Mouse (Mus musculus) megakaryocyte, embryonic 14.5 days (primary cell): ENCODE results near the gene Nipa2. TPM values are rescaled to one million over a fixed set of nuclear protein-coding genes. Genes with fewer than 3 reads are reported as not detected.

Source experiments
- H3K27me3 ChIP-seq: replicated peaks from 2 replicates; pipeline ENCODE3; 2012; ENCODE audit warnings: inconsistent platforms
- H3K36me3 ChIP-seq: replicated peaks from 2 replicates; pipeline ENCODE3; 2012; ENCODE audit warnings: low read length, inconsistent platforms, mixed read lengths
- H3K4me1 ChIP-seq: 2 replicates; pipeline ENCODE4 v1.6.1; 2012; ENCODE audit warnings: inconsistent platforms
- H3K4me3 ChIP-seq: replicated peaks from 2 replicates; pipeline ENCODE3; 2012; ENCODE audit warnings: moderate library complexity, mild to moderate bottlenecking, inconsistent platforms
- H3K9me3 ChIP-seq: 2 replicates; pipeline ENCODE4 v1.6.1; 2012; ENCODE audit warnings: inconsistent platforms
- FLI1 ChIP-seq: IDR thresholded peaks from 2 replicates; pipeline ENCODE4 v1.6.1; 2012; ENCODE audit warnings: low read length, inconsistent platforms, mixed read lengths
- GATA1 ChIP-seq: IDR thresholded peaks from 3 replicates; pipeline ENCODE4 v1.6.1; 2012; ENCODE audit warnings: mixed read lengths, low read length, inconsistent platforms, borderline replicate concordance
- polyA plus RNA-seq: library from polyadenylated mRNA; stranded (reverse); fragments of >175 nt; gene quantifications from 2 replicates; pipeline ENCODE4 v1.2.3, GENCODE M21; 2012; ENCODE audit warnings: low replicate concordance; ENCODE audit not compliant: insufficient read depth

Nipa2 gene
- polyA plus RNA-seq = 1.4 and 3.8 TPM in 2 replicates

DNA sequence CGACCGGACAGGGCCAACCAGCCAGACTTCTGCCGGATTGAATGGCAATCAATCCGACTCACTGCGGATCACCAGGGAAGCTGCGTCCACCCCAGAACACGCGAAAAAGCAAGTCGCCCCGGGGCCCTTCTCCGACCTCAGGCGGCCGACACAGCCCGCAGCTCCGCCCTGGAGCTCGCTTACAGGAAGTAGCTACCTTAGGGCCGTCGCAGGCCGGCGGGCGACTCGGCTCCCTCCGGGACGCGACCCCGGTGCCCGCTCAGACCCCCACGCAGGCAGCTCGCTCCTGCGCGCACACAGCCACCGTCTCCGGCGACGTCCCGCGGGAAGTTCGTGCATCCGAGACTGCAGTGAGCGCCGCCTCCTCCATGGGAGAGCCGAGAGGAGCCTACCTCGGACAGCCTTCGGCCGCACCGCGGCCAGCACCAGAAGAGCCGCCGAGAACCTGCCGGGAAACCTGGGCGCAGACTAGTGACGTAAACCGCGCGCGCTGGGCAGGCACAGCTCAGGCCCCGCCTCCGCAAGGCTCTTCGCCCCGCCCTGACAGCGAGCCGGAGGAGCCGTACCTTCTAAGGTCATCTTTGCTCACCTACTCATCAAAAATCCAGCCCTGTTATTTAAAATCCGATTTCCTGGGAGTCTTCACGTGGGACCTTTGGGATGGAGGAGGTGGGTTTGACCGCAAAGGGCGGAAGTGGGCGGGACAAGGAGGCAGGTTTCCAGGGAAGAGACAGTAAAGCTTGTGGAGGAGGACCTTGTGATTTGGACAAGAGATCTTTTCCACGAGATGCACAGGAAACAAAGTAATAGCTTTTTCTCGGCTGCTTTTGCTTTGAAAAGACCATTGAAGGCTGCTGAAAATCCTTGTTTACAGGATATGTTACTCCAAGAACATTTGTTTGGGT, at the start of gene Nipa2:
Nipa2 (minus strand) TSS at position 473 of the 905 bp plus-strand sequence.
- no peaks in the 10 kb centered on the region for H3K27me3 ChIP-seq
- H3K4me1 ChIP-seq = peaks cover 51% of the 10 kb centered on the region
- TF ChIP-seq GATA1 = no peak
- peak; percentile 24; the same call in 1 of the 2 replicates for TF ChIP-seq FLI1
- H3K9me3 ChIP-seq = no peaks in the 10 kb centered on the region
- peaks cover 17% of the 10 kb centered on the region for H3K36me3 ChIP-seq
- peak within 1 kb of the TSS; percentile 99 for H3K4me3 ChIP-seq

GRCm38 (mm10) chr7:56011018-56011333, 48.7 kb upstream of the Nipa2 start:
- Histone ChIP-seq H3K36me3 (peaks cover 3% of the 10 kb centered on the region), H3K4me1 (peaks cover 47% of the 10 kb centered on the region), H3K4me3 (no peak overlapping the region), H3K27me3 (no peaks in the 10 kb centered on the region), H3K9me3 (peaks cover 4% of the 10 kb centered on the region)
- TF ChIP-seq FLI1 (no peak), GATA1 (no peak)

DNA sequence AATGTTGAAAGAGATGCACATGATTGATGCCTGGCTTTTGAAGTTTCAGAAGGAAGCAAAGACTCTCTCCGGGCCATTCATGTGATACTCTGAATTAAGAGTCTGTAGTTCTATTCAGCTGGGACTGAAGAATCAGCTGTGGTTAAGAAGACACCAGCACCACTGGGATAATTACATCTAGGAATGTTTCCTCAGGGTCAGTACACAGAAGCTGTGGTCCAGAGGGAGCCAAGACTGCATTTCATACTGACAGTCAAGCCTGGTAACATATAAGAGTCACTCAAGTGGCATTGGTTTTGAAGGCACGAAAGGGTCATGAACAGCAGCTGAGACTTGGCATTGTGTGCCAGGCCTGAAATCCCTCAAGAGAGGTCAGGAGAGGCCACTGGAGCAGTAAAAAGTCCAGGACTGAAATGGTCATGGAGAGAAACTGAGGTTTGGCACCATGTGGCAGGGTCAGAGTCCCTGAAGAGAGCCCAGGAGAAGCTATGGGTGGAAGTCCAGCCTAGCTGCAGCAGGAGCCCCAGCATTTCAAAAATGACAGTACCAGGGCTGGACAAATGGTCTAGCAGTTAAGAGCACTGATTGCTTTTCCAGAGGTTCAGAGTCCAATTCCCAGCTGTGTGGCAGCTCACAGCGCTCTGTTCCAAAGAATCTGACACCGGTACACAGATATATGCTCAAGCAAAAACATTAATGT, 48.2 kb upstream of the Nipa2 start:
- H3K27me3 ChIP-seq = no peaks in the 10 kb centered on the region
- H3K4me1 ChIP-seq = peaks cover 42% of the 10 kb centered on the region

DNA sequence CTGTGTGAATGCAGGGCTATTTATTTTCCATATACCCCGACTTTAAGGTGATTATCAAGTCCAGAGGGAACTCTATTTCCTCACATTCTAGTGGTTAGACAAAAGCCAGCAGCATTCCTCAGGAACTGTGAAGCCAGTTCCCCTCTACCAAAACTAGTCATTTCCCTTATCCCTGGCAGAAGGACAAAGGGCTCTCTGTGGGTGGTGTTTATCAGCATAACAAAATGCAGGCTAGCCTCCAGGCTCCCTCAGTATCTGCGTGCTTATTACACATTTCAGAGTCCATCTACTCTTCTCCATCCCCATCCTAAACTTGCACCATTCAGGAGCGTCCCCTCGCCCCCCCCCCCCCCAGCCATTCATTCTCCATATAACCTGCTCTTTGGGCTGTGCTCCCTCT, 36.7 kb upstream of the Nipa2 start:
- H3K4me1 ChIP-seq = peaks cover 38% of the 10 kb centered on the region
- no peaks in the 10 kb centered on the region for H3K36me3 ChIP-seq
- H3K4me3 ChIP-seq = peak overlapping the region; percentile 64
- H3K9me3 ChIP-seq = no peaks in the 10 kb centered on the region
- TF ChIP-seq GATA1 = no peak
- no peaks in the 10 kb centered on the region for H3K27me3 ChIP-seq

More for the DNA sequence above, 48.2 kb upstream of the Nipa2 start:
- Histone ChIP-seq H3K36me3 (peaks cover 6% of the 10 kb centered on the region), H3K9me3 (peaks cover 6% of the 10 kb centered on the region), H3K4me3 (no peak overlapping the region)
- TF ChIP-seq FLI1 (no peak), GATA1 (no peak)

GRCm38 (mm10) chr7:55995013-55995412, 32.7 kb upstream of the Nipa2 start:
- Histone ChIP-seq H3K27me3 (no peaks in the 10 kb centered on the region), H3K4me1 (peaks cover 23% of the 10 kb centered on the region), H3K9me3 (no peaks in the 10 kb centered on the region), H3K36me3 (peaks cover 3% of the 10 kb centered on the region), H3K4me3 (no peak overlapping the region)
- TF ChIP-seq GATA1 = no peak
- no peak for TF ChIP-seq FLI1

DNA sequence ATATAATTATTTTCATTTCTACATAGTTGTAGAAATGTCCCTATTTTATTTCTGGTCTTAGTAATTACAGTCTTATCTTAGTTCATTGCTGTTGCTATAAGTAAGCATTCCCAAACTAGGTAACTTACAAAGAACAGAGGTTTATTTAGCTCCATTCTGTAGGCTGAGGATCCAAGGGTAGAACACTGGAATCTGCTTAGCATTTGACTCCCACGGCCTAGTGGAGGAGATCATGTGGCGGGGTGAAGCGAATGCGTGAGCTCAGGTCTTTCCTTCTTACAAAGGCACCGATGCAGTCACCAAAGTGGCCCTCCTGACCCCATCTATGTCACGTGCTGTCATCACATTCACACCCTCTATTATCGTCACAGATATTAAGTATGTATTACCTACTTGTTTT, 29.6 kb upstream of the Nipa2 start:
- Histone ChIP-seq H3K9me3 (no peaks in the 10 kb centered on the region), H3K4me1 (no peaks in the 10 kb centered on the region), H3K36me3 (peaks cover 9% of the 10 kb centered on the region), H3K4me3 (no peak overlapping the region), H3K27me3 (no peaks in the 10 kb centered on the region)
- TF ChIP-seq FLI1 (no peak), GATA1 (no peak)

DNA sequence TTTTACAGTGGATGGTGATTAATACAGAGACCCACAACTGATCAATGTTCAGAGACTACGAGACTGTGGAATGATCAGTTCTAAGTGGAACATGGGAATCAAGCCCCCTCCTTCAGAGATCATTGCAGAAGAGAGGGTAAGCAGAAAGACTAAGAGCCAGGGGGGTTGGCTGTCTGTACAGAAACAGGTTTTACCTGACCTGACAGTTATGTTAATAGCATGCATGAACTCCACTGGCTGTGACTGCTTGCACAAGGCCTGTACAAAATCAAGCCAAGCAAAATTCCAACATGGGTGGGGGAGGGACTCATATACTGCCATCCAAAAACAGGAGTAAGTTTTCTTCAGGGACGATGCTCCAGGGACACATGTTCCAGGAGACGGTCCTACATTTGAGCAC, 28.9 kb upstream of the Nipa2 start:
- Histone ChIP-seq H3K4me1 (peaks cover 5% of the 10 kb centered on the region; the same call in 1 of the 2 replicates), H3K4me3 (no peak overlapping the region), H3K36me3 (peaks cover 9% of the 10 kb centered on the region), H3K27me3 (no peaks in the 10 kb centered on the region), H3K9me3 (no peaks in the 10 kb centered on the region)
- TF ChIP-seq FLI1 (no peak), GATA1 (no peak)

DNA sequence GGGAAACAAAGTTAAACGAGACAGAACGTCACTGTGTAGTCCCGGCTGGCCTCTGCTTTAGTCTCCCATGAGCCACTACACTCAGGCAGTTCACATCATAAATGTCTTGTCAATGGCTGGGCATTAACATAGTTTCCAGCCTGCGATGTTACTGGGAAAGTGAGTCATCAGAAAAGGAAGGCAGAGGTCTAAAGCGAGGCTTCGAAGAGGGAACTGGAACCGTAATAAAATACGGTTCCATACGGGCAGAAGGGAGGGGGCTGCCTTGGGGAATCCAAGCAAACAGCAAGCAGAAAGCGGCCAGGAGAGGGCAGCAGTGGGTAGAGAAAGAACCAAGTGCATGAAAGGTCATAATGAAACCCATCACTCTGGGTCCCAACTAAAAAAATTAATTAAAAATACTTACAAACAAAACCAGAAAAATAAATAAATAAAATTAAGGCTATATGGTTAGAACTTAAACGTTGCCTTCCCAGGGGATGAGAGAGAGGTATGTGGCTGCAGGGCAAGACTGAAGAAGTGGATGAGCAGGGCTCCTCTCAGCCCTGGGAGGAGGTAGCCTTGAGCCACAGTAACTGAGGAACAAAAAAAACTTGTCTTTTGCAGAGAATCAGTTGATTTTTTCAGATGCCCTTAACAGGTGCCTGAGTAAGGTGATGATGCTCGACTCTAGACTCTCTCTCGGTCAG, 24.4 kb upstream of the Nipa2 start:
- Histone ChIP-seq H3K4me3 (peak overlapping the region; percentile 79), H3K9me3 (no peaks in the 10 kb centered on the region), H3K27me3 (no peaks in the 10 kb centered on the region), H3K4me1 (peaks cover 16% of the 10 kb centered on the region), H3K36me3 (peaks cover 23% of the 10 kb centered on the region)
- TF ChIP-seq FLI1 (no peak), GATA1 (no peak)

DNA sequence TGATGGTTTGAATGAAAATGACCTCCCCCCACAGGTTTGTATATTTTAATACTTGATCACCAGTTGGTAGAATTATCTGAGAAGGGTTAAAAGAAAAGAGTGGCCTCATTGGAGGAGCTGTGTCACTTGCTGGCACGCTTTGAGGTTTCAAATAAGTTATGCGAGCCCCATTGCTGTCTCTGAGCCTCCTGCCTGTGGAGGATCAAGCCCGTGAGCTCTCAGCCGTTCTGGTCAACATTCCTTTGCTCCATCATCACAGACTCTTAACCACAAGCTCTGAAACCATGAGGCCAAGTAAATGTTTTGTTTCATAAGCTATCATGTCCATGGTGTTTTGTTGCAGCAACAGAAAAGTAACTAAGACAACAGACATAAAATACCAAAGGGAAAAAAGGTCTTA, 22.5 kb upstream of the Nipa2 start:
- TF ChIP-seq GATA1 (no peak), FLI1 (no peak)
- no peaks in the 10 kb centered on the region for H3K27me3 ChIP-seq
- H3K4me3 ChIP-seq = no peak overlapping the region
- H3K36me3 ChIP-seq = peaks cover 28% of the 10 kb centered on the region
- no peaks in the 10 kb centered on the region for H3K9me3 ChIP-seq
- peaks cover 18% of the 10 kb centered on the region for H3K4me1 ChIP-seq

DNA sequence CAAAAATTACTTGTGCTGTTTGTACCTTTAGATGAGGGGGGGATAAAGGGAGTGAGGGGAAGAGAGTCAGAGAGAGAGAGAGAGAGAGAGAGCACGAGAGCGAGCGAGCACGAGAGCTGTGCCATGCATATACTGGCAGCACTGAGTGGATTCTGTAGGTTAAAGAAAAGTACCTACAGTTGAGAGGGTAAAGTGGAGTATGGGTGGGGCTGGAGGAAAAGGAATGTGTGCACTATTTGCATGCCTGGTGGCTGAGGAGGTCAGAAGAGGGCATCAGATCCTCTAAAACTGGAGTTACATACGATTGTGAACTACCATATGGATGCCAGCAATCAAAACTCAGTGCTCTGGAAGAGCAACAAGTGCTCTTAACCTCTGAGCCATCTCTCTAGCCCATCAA, 20.8 kb upstream of the Nipa2 start:
- Histone ChIP-seq H3K4me3 (no peak overlapping the region), H3K9me3 (no peaks in the 10 kb centered on the region), H3K36me3 (peaks cover 40% of the 10 kb centered on the region), H3K4me1 (peaks cover 18% of the 10 kb centered on the region), H3K27me3 (no peaks in the 10 kb centered on the region)
- TF ChIP-seq FLI1 (no peak), GATA1 (no peak)
